Mouse (Mus musculus): ENCODE results near the gene Gm21719.
"Not testable (repeated sequence)": the region's sequence is repeated elsewhere in the genome, so short reads cannot be mapped to it uniquely, and the experiment has no call there.

Gene Gm21719

GRCm38 (mm10) chrY:6682772-6683171, at the start of gene Gm21719:
Gm21719 (minus strand) TSS chrY:6682872.
- not testable (repeated sequence) for DNase-seq (ENCODE audit: low read depth)
